Mouse (Mus musculus): ENCODE measurements at regions not wholly inside any gene's neighbourhood (a gene's known extent, or its start where the extent isn't known, plus 50 kb on each side); places are given as distances from the start of the nearest gene placed in this dataset.

DNA sequence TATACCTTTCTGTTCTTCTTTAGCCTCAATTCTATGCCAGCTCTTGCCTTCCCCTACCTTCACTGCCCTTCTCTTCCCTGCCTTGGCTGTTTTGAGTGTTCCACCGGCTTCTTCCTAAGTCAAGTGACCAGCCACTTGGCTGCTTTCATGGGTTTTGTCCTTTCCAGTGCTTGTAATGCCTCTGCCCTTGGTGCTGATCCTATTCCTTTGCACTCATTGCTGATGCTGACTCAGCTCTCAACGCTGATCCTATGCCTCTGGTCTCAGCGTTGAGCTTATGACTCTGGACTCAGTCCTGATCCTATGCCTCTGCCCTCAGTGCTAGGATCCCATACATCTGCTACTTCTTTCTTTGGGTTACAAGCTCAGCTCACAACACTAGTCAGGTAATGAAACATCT, 60.3 kb upstream of the Tom1l1 start:
- TF ChIP-seq CTCF (IDR thresholded peaks at IDR 0.05; ENCODE audit: low read depth, low read length) (no peak), POLR2A (IDR thresholded peaks at IDR 0.05; ENCODE audit: extremely low read depth, insufficient read depth, low read length) (no peak)

All from liver, adult 2 months (tissue).